Mouse (Mus musculus): Measurements from ENCODE around the gene Rgs6. TPM values are rescaled to one million over a fixed set of nuclear protein-coding genes. Genes with fewer than 3 reads are reported as not detected.

The Rgs6 gene
- polyA plus RNA-seq, 2 experiments: 0.07 to 0.20 TPM

DNA sequence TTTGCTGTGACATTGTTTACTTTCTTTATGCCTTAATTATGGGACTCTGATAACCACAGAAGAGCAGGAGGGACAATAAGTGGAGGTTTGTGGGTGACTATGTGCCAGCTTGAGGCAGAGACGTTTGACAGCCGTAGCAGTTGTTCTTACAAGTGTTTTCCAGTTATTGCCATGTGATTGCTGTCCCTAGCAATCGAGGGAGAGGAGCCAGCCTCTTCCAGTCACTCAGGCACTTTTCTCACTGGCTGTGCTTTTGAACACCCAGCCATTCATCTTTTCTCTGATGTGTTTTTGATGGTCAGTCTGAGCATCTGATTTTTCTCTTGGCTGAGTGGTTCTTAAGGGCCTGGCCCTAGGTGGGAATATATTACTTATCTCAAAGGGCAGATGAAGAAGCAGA, 166.4 kb downstream of the Rgs6 start:
- DNase-seq (ENCODE audit: low read depth in 3 of 3, low spot score in 3 of 3) (no peak), ATAC-seq (ENCODE audit: insufficient read depth) (no peak)
- no peak overlapping the region for H3K4me2 ChIP-seq (ENCODE audit: low read depth)
- no peak for TF ChIP-seq EP300 (IDR thresholded peaks at IDR 0.05; ENCODE audit: low read depth)
- no peak for TF ChIP-seq CTCF (IDR thresholded peaks at IDR 0.05; ENCODE audit: low read depth)
- H3K9ac ChIP-seq (replicated peaks): no peak overlapping the region
- H3K9me3 ChIP-seq (ENCODE audit: control insufficient read depth, low read length): no peaks in the 10 kb centered on the region
- no peaks in the 10 kb centered on the region for H3K36me3 ChIP-seq (replicated peaks; ENCODE audit: control insufficient read depth, insufficient read depth, low read depth)
- H3K27me3 ChIP-seq (ENCODE audit: control insufficient read depth, insufficient read depth, low read length): no peaks in the 10 kb centered on the region
- H3K4me1 ChIP-seq (replicated peaks; ENCODE audit: control insufficient read depth in 2 of 2, insufficient read depth in 2 of 2, low read length in 1 of 2): 0 out of 4 replicates have a peak, but pooled peaks cover 0 to 3% of the 10 kb centered on the region in 2 experiments
- no peak overlapping the region for H3K4me3 ChIP-seq (ENCODE audit: insufficient read depth in 1 of 2, low read depth in 2 of 2, low read length in 2 of 2)
- WGBS (ENCODE audit: insufficient replicate concordance): 31% methylated on average over 3 of the region's 3 CpGs
- no peak overlapping the region for H3K27ac ChIP-seq

DNA sequence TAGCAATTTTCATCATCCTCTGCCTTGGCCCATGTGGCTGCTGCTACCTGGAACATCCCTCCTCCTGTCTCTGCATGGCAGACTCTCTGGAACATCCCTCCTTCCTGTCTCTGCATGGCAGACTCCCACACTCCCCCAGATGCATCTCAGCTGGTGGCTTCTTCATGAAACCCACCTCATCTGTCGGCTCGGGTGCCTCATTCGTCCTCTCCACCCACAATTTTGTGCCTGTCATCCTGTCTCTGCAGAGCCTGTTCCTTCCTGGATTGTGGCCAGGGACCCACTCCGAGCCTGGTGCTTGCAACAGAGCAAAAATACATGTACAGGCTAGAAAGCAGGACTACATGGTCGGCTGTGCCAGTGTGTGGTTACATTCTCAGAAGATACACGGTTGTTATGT, 168.7 kb downstream of the Rgs6 start:
- ATAC-seq (ENCODE audit: insufficient read depth) (no peak), DNase-seq (ENCODE audit: low read depth in 3 of 3, low spot score in 3 of 3) (no peak)
- no peaks in the 10 kb centered on the region for H3K36me3 ChIP-seq (replicated peaks; ENCODE audit: control insufficient read depth, insufficient read depth, low read depth)
- TF ChIP-seq EP300 (IDR thresholded peaks at IDR 0.05; ENCODE audit: low read depth) (no peak), CTCF (IDR thresholded peaks at IDR 0.05; ENCODE audit: low read depth) (no peak)
- 0 out of 4 replicates have a peak, but pooled peaks cover 0 to 3% of the 10 kb centered on the region in 2 experiments for H3K4me1 ChIP-seq (replicated peaks; ENCODE audit: control insufficient read depth in 2 of 2, insufficient read depth in 2 of 2, low read length in 1 of 2)
- H3K9ac ChIP-seq (replicated peaks): no peak overlapping the region
- H3K4me2 ChIP-seq (ENCODE audit: low read depth): no peak overlapping the region
- H3K9me3 ChIP-seq (ENCODE audit: control insufficient read depth, low read length): no peaks in the 10 kb centered on the region
- no peak overlapping the region for H3K4me3 ChIP-seq (ENCODE audit: insufficient read depth in 1 of 2, low read depth in 2 of 2, low read length in 2 of 2)
- no peak overlapping the region for H3K27ac ChIP-seq
- no peaks in the 10 kb centered on the region for H3K27me3 ChIP-seq (ENCODE audit: control insufficient read depth, insufficient read depth, low read length)
- 51% methylated on average over 6 of the region's 6 CpGs for WGBS (ENCODE audit: insufficient replicate concordance)

DNA sequence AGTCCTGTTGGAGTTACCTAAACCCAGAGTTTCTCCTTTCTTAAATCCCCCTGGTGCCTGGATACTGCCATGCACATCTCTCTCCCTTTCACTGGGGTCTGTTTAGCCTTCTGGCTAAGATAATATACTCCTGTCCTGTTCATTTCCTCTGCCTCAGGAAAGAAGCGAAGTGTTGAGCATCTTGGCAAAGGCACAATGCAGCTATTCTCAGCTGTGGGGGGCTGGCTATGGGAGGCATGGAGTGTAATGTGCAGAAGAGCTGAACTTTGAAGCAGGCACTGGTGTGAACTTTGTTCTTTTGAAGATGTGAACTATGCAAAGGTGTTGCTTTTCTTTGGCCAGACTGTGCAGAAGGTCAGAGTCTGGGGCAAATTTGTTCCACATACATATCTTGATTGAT, 169.3 kb downstream of the Rgs6 start:
- H3K4me2 ChIP-seq (ENCODE audit: low read depth): no peak overlapping the region
- no peak for TF ChIP-seq EP300 (IDR thresholded peaks at IDR 0.05; ENCODE audit: low read depth)
- no peak for TF ChIP-seq CTCF (IDR thresholded peaks at IDR 0.05; ENCODE audit: low read depth)
- H3K27ac ChIP-seq: no peak overlapping the region
- no peak overlapping the region for H3K4me3 ChIP-seq (ENCODE audit: insufficient read depth in 1 of 2, low read depth in 2 of 2, low read length in 2 of 2)
- H3K27me3 ChIP-seq (ENCODE audit: control insufficient read depth, insufficient read depth, low read length): no peaks in the 10 kb centered on the region
- no peaks in the 10 kb centered on the region for H3K9me3 ChIP-seq (ENCODE audit: control insufficient read depth, low read length)
- 49% methylated on average over 1 of the region's 1 CpGs for whole genome bisulfite sequencing (ENCODE audit: insufficient replicate concordance)
- DNase-seq (ENCODE audit: low read depth in 3 of 3, low spot score in 3 of 3) (no peak), ATAC-seq (ENCODE audit: insufficient read depth) (no peak)
- H3K4me1 ChIP-seq (replicated peaks; ENCODE audit: control insufficient read depth in 2 of 2, insufficient read depth in 2 of 2, low read length in 1 of 2): 0 out of 4 replicates have a peak, but pooled peaks cover 0 to 3% of the 10 kb centered on the region in 2 experiments
- no peak overlapping the region for H3K9ac ChIP-seq (replicated peaks)
- H3K36me3 ChIP-seq (replicated peaks; ENCODE audit: control insufficient read depth, insufficient read depth, low read depth): no peaks in the 10 kb centered on the region

DNA sequence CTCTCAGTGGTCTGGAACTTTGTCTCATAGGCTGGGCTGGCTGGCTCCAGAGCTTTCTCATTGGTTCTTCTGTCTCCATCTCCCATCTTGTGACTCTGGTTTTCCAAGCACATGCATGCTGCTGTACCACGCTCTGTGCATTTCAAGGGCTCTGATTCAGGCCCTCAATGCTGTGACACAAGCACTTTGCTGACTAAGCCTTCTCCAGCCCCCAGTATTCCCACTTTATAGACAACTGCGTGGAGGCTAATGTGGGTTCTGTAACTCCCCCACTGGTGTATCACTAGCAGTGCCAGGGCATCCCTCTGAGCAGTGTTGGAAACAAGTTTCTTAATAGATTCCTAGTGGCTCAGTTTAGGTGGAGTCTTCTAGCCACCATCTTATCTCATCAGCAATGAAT, 174.0 kb downstream of the Rgs6 start:
- no peaks in the 10 kb centered on the region for H3K36me3 ChIP-seq (replicated peaks; ENCODE audit: control insufficient read depth, insufficient read depth, low read depth)
- no peak overlapping the region for H3K27ac ChIP-seq
- no peaks in the 10 kb centered on the region for H3K9me3 ChIP-seq (ENCODE audit: control insufficient read depth, low read length)
- no peaks in the 10 kb centered on the region for H3K27me3 ChIP-seq (ENCODE audit: control insufficient read depth, insufficient read depth, low read length)
- H3K4me1 ChIP-seq (replicated peaks; ENCODE audit: control insufficient read depth in 2 of 2, insufficient read depth in 2 of 2, low read length in 1 of 2): 0 out of 4 replicates have a peak, but pooled peaks cover 0 to 3% of the 10 kb centered on the region in 2 experiments
- TF ChIP-seq EP300 (IDR thresholded peaks at IDR 0.05; ENCODE audit: low read depth): no peak
- no peak overlapping the region for H3K4me3 ChIP-seq (ENCODE audit: insufficient read depth in 1 of 2, low read depth in 2 of 2, low read length in 2 of 2)
- H3K4me2 ChIP-seq (ENCODE audit: low read depth): no peak overlapping the region
- H3K9ac ChIP-seq (replicated peaks): no peak overlapping the region
- 56% methylated on average over 2 of the region's 2 CpGs for WGBS (ENCODE audit: insufficient replicate concordance)
- no peak for ATAC-seq (ENCODE audit: insufficient read depth)
- no peak for DNase-seq (ENCODE audit: low read depth in 3 of 3, low spot score in 3 of 3)

DNA sequence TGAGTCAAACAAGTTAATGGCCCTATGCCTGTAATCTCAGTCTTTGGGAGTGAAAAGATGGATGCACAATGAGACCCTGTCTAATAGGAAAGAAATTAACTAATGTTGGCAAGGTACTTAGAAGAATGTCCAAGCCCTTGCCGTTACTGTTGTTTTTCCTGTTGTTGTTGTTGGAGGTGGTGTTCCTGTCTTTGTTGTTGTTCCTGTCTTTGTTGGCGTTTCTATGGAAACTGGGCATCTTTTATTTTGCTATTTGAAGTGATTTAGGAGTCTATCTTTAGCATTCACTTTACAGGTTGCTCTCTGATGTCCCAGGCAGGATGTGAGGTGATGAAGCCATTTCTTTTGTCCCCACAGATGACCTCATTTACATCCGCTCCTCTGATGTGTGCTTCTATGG, 180.6 kb downstream of the Rgs6 start:
- Histone ChIP-seq H3K27me3 (ENCODE audit: control insufficient read depth, insufficient read depth, low read length) (no peaks in the 10 kb centered on the region), H3K9me3 (ENCODE audit: control insufficient read depth, low read length) (no peaks in the 10 kb centered on the region), H3K4me3 (ENCODE audit: insufficient read depth in 1 of 2, low read depth in 2 of 2, low read length in 2 of 2) (no peak overlapping the region), H3K36me3 (replicated peaks; ENCODE audit: control insufficient read depth, insufficient read depth, low read depth) (no peaks in the 10 kb centered on the region), H3K4me2 (ENCODE audit: low read depth) (no peak overlapping the region), H3K9ac (replicated peaks) (no peak overlapping the region), H3K27ac (no peak overlapping the region), H3K4me1 (replicated peaks; ENCODE audit: control insufficient read depth in 2 of 2, insufficient read depth in 2 of 2, low read length in 1 of 2) (no peaks in the 10 kb centered on the region)
- no peak for TF ChIP-seq CTCF (IDR thresholded peaks at IDR 0.05; ENCODE audit: low read depth)
- no peak for TF ChIP-seq EP300 (IDR thresholded peaks at IDR 0.05; ENCODE audit: low read depth)
- ATAC-seq (ENCODE audit: insufficient read depth): no peak
- 48% methylated on average over 3 of the region's 3 CpGs for WGBS (ENCODE audit: insufficient replicate concordance)
- no peak for DNase-seq (ENCODE audit: low read depth in 3 of 3, low spot score in 3 of 3)

Measured in liver, embryonic 14.5 days (tissue).